Mouse (Mus musculus): ENCODE measurements around the gene Alox12. TPM values are rescaled to one million over a fixed set of nuclear protein-coding genes. Genes with fewer than 3 reads are reported as not detected.

Alox12 gene
- polyA plus RNA-seq, 1 experiment from 2014 or later = 3.8 TPM

GRCm38 (mm10) chr11:70250150-70250549 lies 5.0 kb downstream of the Alox12 start:
- Histone ChIP-seq H3K27me3 (ENCODE audit: insufficient read depth, low read length) (0 out of 2 replicates have a peak, but pooled peaks cover 14% of the 10 kb centered on the region), H3K9ac (ENCODE audit: low read depth, low read length) (no peak overlapping the region), H3K36me3 (ENCODE audit: insufficient read depth, low read length) (no peaks in the 10 kb centered on the region), H3K9me3 (replicated peaks; ENCODE audit: low read length) (no peaks in the 10 kb centered on the region), H3K4me2 (ENCODE audit: low read length) (no peak overlapping the region), H3K4me1 (replicated peaks; ENCODE audit: insufficient read depth, low read length) (0 out of 2 replicates have a peak, but pooled peaks cover 2% of the 10 kb centered on the region), H3K27ac (no peak overlapping the region), H3K4me3 (replicated peaks; ENCODE audit: low read depth, low read length) (no peak overlapping the region)
- WGBS = 67% methylated on average over 11 of the region's 11 CpGs
- no peak for TF ChIP-seq CTCF (IDR thresholded peaks at IDR 0.05; ENCODE audit: low read depth)
- DNase-seq (ENCODE audit: low spot score) (no peak), ATAC-seq (replicated peaks; ENCODE audit: low FRiP score, low read depth) (no peak)

- Histone ChIP-seq H3K27me3 (ENCODE audit: insufficient read depth, low read length) (no peaks in the 10 kb centered on the region), H3K9ac (ENCODE audit: low read depth, low read length) (no peak overlapping the region), H3K4me1 (replicated peaks; ENCODE audit: insufficient read depth, low read length) (no peaks in the 10 kb centered on the region), H3K27ac (no peak overlapping the region), H3K36me3 (ENCODE audit: insufficient read depth, low read length) (no peaks in the 10 kb centered on the region), H3K4me3 (replicated peaks; ENCODE audit: low read depth, low read length) (no peak overlapping the region), H3K4me2 (ENCODE audit: low read length) (no peak overlapping the region), H3K9me3 (replicated peaks; ENCODE audit: low read length) (no peaks in the 10 kb centered on the region)
- TF ChIP-seq CTCF (IDR thresholded peaks at IDR 0.05; ENCODE audit: low read depth) = peak; percentile 95
- 49% methylated on average over 9 of the region's 9 CpGs for WGBS
- DNase-seq (ENCODE audit: low spot score) (peak; percentile 72), ATAC-seq (replicated peaks; ENCODE audit: low FRiP score, low read depth) (no peak)
Observed at GRCm38 (mm10) chr11:70247136-70247845, 7.9 kb downstream of the Alox12 start.

GRCm38 (mm10) chr11:70242591-70242990 lies 12.6 kb downstream of the Alox12 start:
- Histone ChIP-seq H3K4me3 (replicated peaks; ENCODE audit: low read depth, low read length) (no peak overlapping the region), H3K4me2 (ENCODE audit: low read length) (no peak overlapping the region), H3K27me3 (ENCODE audit: insufficient read depth, low read length) (no peaks in the 10 kb centered on the region), H3K9me3 (replicated peaks; ENCODE audit: low read length) (no peaks in the 10 kb centered on the region), H3K27ac (no peak overlapping the region), H3K4me1 (replicated peaks; ENCODE audit: insufficient read depth, low read length) (peaks cover 7% of the 10 kb centered on the region), H3K9ac (ENCODE audit: low read depth, low read length) (no peak overlapping the region), H3K36me3 (ENCODE audit: insufficient read depth, low read length) (no peaks in the 10 kb centered on the region)
- no peak for ATAC-seq (replicated peaks; ENCODE audit: low FRiP score, low read depth)
- WGBS = 65% methylated on average over 11 of the region's 11 CpGs
- no peak for DNase-seq (ENCODE audit: low spot score)
- TF ChIP-seq CTCF (IDR thresholded peaks at IDR 0.05; ENCODE audit: low read depth) = no peak

GRCm38 (mm10) chr11:70239541-70240279 lies 15.4 kb downstream of the Alox12 start, which contains the start of the genes Gm21988 and Rnasek:
Gene Gm21988, minus strand, starts transcription at chr11:70239830.
Gene Rnasek, minus strand, starts transcription at chr11:70239842.
- H3K9ac ChIP-seq (ENCODE audit: low read depth, low read length) = peak within 1 kb of the TSS; percentile 73
- no peak for TF ChIP-seq CTCF (IDR thresholded peaks at IDR 0.05; ENCODE audit: low read depth)
- DNase-seq (ENCODE audit: low spot score) (peak; percentile 96), ATAC-seq (replicated peaks; ENCODE audit: low FRiP score, low read depth) (peak; percentile 31)
- no peaks in the 10 kb centered on the region for H3K9me3 ChIP-seq (replicated peaks; ENCODE audit: low read length)
- peak within 1 kb of the TSS; percentile 95 for H3K27ac ChIP-seq
- H3K4me2 ChIP-seq (ENCODE audit: low read length) = peak within 1 kb of the TSS; percentile 93
- H3K27me3 ChIP-seq (ENCODE audit: insufficient read depth, low read length) = no peaks in the 10 kb centered on the region
- peaks cover 14% of the 10 kb centered on the region for H3K4me1 ChIP-seq (replicated peaks; ENCODE audit: insufficient read depth, low read length)
- peak within 1 kb of the TSS; percentile 71 for H3K4me3 ChIP-seq (replicated peaks; ENCODE audit: low read depth, low read length)
- under 1% methylated on average over 34 of the region's 35 CpGs for WGBS
- H3K36me3 ChIP-seq (ENCODE audit: insufficient read depth, low read length) = peaks cover 8% of the 10 kb centered on the region; the same call in 1 of the 2 replicates

GRCm38 (mm10) chr11:70238591-70239440 lies 16.3 kb downstream of the Alox12 start:
- Histone ChIP-seq H3K4me1 (replicated peaks; ENCODE audit: insufficient read depth, low read length) (peaks cover 19% of the 10 kb centered on the region), H3K36me3 (ENCODE audit: insufficient read depth, low read length) (peaks cover 10% of the 10 kb centered on the region; the same call in 1 of the 2 replicates), H3K9ac (ENCODE audit: low read depth, low read length) (peak overlapping the region; percentile 73), H3K4me3 (replicated peaks; ENCODE audit: low read depth, low read length) (peak overlapping the region; percentile 71), H3K4me2 (ENCODE audit: low read length) (peak overlapping the region; percentile 93), H3K27me3 (ENCODE audit: insufficient read depth, low read length) (no peaks in the 10 kb centered on the region), H3K9me3 (replicated peaks; ENCODE audit: low read length) (no peaks in the 10 kb centered on the region), H3K27ac (peak overlapping the region; percentile 95)
- ATAC-seq (replicated peaks; ENCODE audit: low FRiP score, low read depth) (peak; percentile 8; the same call in 1 of the 2 replicates), DNase-seq (ENCODE audit: low spot score) (no peak)
- 15% methylated on average over 23 of the region's 23 CpGs for WGBS
- TF ChIP-seq CTCF (IDR thresholded peaks at IDR 0.05; ENCODE audit: low read depth) = no peak

Data from kidney, postnatal 0 days (tissue).